Mouse (Mus musculus) lung, postnatal 0 days (tissue): ENCODE measurements around the gene Cbr1. TPM values are rescaled to one million over a fixed set of nuclear protein-coding genes. Genes with fewer than 3 reads are reported as not detected.

Experiments used
- ATAC-seq: fragments of 200-750 bp; cut with Nextera tagmentation; 2 replicates; pipeline ENCODE4 v1.8.0; 2017; ENCODE audit warnings: moderate library complexity
- DNase-seq: peaks from one replicate; pipeline ENCODE4 v3.0.0-alpha.2; 2016; ENCODE audit warnings: low spot score
- H3K27ac ChIP-seq: fragments of 300-500 bp; sonication (generic); 2 replicates; pipeline ENCODE4 v1.5.1; 2014; ENCODE audit warnings: antibody characterized with exemption, mild to moderate bottlenecking, low read length, mixed read lengths
- H3K27me3 ChIP-seq: fragments of 300-500 bp; sonication (generic); replicated peaks from 2 replicates; pipeline ENCODE4 v1.6.1; 2014; ENCODE audit warnings: low read length, mixed read lengths; ENCODE audit not compliant: insufficient read depth
- H3K36me3 ChIP-seq: fragments of 300-500 bp; sonication (generic); 2 replicates; pipeline ENCODE4 v1.6.1; 2014; ENCODE audit warnings: low read length, mixed read lengths; ENCODE audit not compliant: insufficient read depth
- H3K4me1 ChIP-seq: fragments of 300-500 bp; sonication (generic); 2 replicates; pipeline ENCODE4 v1.6.1; 2014; ENCODE audit warnings: antibody characterized with exemption, low read depth, low read length, mixed read lengths; ENCODE audit not compliant: insufficient read depth
- H3K4me2 ChIP-seq: fragments of 300-500 bp; sonication (generic); replicated peaks from 2 replicates; pipeline ENCODE4 v1.6.1; 2014; ENCODE audit warnings: low read depth, mild to moderate bottlenecking, low read length, moderate library complexity, mixed read lengths
- H3K4me3 ChIP-seq: fragments of 300-500 bp; sonication (generic); 2 replicates; pipeline ENCODE4 v1.5.1; 2014; ENCODE audit warnings: low read depth, low read length
- H3K9ac ChIP-seq: fragments of 300-500 bp; sonication (generic); replicated peaks from 2 replicates; pipeline ENCODE4 v1.6.1; 2014; ENCODE audit warnings: low read depth, mild to moderate bottlenecking
- H3K9me3 ChIP-seq: fragments of 300-500 bp; sonication (generic); 2 replicates; pipeline ENCODE4 v1.6.1; 2016; ENCODE audit warnings: low read length, mixed read lengths
- CTCF ChIP-seq: IDR thresholded peaks from 2 replicates; pipeline ENCODE4 v1.5.1; 2016; ENCODE audit warnings: antibody characterized with exemption, mild to moderate bottlenecking
- EP300 ChIP-seq: IDR thresholded peaks from 2 replicates; pipeline ENCODE4 v1.6.1; 2016; ENCODE audit warnings: antibody characterized with exemption, mild to moderate bottlenecking, control low read depth
- WGBS: fragments of 180-500 bp; shearing (Covaris S2); extraction: QIAGEN DNeasy Blood & Tissue Kit; methylation state at CpG from one replicate; pipeline ENCODE4 v1.1.7; 2014; 5-methylcytosine and 5-hydroxymethylcytosine counted together
- polyA plus RNA-seq: library from polyadenylated mRNA; unstranded; fragments of >200 nt; fragmentation: Nextera tagmentation; extraction: Ambion mirVana; gene quantifications from 2 replicates; pipeline ENCODE4 v1.2.1, GENCODE M21; 2015

Gene Cbr1
- polyA plus RNA-seq, 1 experiment from 2014 or later = 74.0 TPM

DNA sequence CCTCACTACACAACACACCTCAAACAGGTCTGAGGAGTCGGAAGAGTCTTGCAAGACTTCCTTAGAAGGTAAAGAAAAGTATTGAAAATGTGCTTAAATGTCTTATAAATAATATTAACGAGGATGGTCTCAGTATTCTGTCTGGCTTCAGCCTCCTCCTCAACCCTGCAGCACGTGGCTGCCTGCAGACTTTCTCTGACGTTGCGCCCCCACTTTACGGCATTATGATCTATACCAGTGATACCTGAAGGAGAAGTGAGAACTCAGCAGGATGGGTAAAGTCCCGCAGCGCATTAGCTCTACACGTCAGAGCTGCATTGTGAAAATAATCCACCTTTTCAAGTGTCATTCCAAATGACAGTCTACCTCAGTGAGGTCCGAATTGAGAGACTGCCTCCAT lies 11.2 kb upstream of the Cbr1 start:
- Histone ChIP-seq H3K4me1 (no peaks in the 10 kb centered on the region), H3K4me3 (no peak overlapping the region), H3K9ac (no peak overlapping the region), H3K4me2 (no peak overlapping the region), H3K27me3 (no peaks in the 10 kb centered on the region), H3K36me3 (no peaks in the 10 kb centered on the region), H3K27ac (no peak overlapping the region), H3K9me3 (no peaks in the 10 kb centered on the region)
- 93% methylated on average over 10 of the region's 10 CpGs for WGBS
- ATAC-seq (no peak), DNase-seq (no peak)
- TF ChIP-seq CTCF = no peak
- TF ChIP-seq EP300 = no peak

DNA sequence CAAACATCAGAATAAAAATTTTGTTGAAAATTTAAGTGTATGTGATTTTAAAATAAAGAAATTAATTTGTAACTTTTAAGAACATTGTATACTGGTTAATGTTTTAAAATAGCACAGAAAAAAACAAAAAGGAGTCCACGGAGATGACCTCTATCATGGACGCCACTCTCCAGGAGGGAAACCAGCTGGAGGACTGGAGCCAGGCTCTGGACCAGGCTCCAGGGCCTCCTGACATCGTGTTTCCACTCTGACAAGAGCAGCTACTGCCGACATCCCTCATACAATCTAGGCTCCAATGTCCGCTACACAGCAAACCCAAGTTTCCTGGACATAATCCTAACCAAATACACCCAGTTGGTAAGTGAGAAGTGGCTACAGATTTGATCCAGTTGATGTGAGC lies 9.9 kb upstream of the Cbr1 start:
- H3K9ac ChIP-seq = no peak overlapping the region
- no peaks in the 10 kb centered on the region for H3K9me3 ChIP-seq
- 72% methylated on average over 5 of the region's 5 CpGs for WGBS
- H3K4me1 ChIP-seq = no peaks in the 10 kb centered on the region
- no peak for TF ChIP-seq CTCF
- TF ChIP-seq EP300 = no peak
- ATAC-seq = no peak
- no peak overlapping the region for H3K27ac ChIP-seq
- no peak overlapping the region for H3K4me2 ChIP-seq
- H3K27me3 ChIP-seq = no peaks in the 10 kb centered on the region
- DNase-seq = no peak
- no peaks in the 10 kb centered on the region; the same call in 1 of the 2 replicates for H3K36me3 ChIP-seq
- no peak overlapping the region for H3K4me3 ChIP-seq

DNA sequence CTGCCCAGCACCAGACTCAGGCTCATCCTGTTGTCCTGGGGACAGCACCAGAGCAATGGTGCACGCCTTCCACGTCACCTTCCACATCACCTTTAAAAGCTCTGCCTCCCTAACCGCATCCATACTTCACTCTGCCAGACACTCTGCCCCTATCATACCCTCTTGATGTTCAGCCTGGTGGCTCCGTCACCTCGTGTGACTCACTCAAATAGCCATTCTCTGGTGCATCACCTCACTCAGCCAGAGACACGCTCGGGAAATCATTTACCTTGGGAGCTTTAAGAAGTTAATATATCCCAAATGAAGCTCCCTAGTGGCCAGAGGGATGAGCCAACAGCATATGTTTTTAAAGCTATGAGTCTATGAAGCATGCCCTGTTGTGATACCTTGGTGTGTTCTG lies 8.8 kb upstream of the Cbr1 start:
- Histone ChIP-seq H3K27me3 (no peaks in the 10 kb centered on the region), H3K27ac (no peak overlapping the region), H3K9me3 (no peaks in the 10 kb centered on the region), H3K9ac (no peak overlapping the region), H3K4me3 (no peak overlapping the region), H3K4me1 (no peaks in the 10 kb centered on the region), H3K36me3 (no peaks in the 10 kb centered on the region; the same call in 1 of the 2 replicates), H3K4me2 (no peak overlapping the region)
- 94% methylated on average over 7 of the region's 7 CpGs for WGBS
- ATAC-seq (no peak), DNase-seq (no peak)
- no peak for TF ChIP-seq EP300

GRCm38 (mm10) chr16:93597551-93597950 lies 8.1 kb upstream of the Cbr1 start:
- no peak overlapping the region for H3K27ac ChIP-seq
- H3K36me3 ChIP-seq = no peaks in the 10 kb centered on the region; the same call in 1 of the 2 replicates
- no peak overlapping the region for H3K4me2 ChIP-seq
- ATAC-seq (no peak), DNase-seq (no peak)
- TF ChIP-seq CTCF = no peak
- no peak for TF ChIP-seq EP300
- no peak overlapping the region for H3K9ac ChIP-seq
- H3K4me3 ChIP-seq = no peak overlapping the region
- H3K27me3 ChIP-seq = no peaks in the 10 kb centered on the region
- no peaks in the 10 kb centered on the region for H3K4me1 ChIP-seq
- WGBS = 90% methylated on average over 9 of the region's 9 CpGs
- no peaks in the 10 kb centered on the region for H3K9me3 ChIP-seq

DNA sequence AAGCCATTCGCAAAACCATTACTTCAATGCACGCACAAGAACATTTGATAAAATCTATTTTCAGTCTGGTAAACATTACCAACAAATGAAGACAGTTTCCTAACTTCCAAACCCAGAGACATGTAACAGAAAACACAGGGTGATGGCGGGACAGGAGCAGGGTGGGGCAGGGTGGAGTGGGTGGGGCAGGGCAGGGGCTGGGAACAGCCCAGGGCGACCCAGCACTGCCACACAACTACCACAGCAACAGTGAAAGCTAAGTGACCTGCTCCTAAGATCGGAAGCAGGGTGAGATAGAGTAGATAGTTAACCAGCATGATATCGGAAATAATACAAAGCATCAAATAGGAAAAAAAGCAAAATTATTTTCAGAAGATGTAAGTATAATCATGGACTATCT lies 6.2 kb upstream of the Cbr1 start:
- Histone ChIP-seq H3K4me1 (0 out of 2 replicates have a peak, but pooled peaks cover 3% of the 10 kb centered on the region), H3K4me3 (no peak overlapping the region), H3K27me3 (no peaks in the 10 kb centered on the region), H3K9me3 (no peaks in the 10 kb centered on the region), H3K36me3 (no peaks in the 10 kb centered on the region; the same call in 1 of the 2 replicates), H3K27ac (no peak overlapping the region), H3K4me2 (no peak overlapping the region), H3K9ac (no peak overlapping the region)
- ATAC-seq (no peak), DNase-seq (no peak)
- 92% methylated on average over 6 of the region's 6 CpGs for WGBS
- TF ChIP-seq EP300 = no peak
- no peak for TF ChIP-seq CTCF

DNA sequence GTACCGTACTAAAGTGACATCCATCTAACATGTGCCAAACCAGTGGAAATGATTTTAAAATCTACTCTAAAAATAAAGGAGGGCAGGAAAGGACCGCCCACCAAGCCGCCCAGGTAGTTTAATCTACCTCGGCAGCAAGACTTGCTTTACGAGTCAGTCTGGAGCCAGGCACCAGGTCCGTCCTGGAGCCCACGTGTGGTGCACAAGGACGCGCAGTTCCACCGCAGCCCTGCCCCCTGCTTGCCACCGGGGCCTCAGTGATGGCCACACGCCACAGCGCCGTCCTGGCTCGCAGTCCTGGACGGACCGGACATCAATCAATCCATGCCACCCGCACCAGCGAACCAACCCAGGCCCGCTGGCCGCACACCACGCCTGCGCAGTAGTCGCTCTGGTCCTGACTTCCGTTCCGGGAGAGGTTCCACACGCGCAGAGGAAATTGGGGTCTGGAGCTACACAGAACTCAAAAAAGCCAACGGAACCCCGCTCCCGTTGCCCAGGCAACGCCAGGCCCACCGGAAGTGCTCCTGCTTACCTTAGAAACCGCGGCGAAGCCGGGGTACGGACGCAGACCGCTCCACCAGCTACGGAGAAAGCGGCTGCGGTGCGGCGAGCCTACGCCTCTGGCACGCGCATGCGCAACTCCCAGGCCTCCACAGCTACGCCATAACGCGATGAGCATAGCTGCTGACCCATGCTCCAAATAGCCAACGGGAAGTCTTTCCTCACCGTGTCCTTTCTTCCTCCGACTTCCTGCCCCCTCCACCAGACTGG lies 2.0 kb upstream of the Cbr1 start, which contains the start of gene Setd4:
Gene Setd4, minus strand, starts transcription at position 625 of the 774 bp plus-strand sequence.
- ATAC-seq = peak; percentile 93
- WGBS = under 1% methylated on average over 48 of the region's 55 CpGs

More for the DNA sequence above, 2.0 kb upstream of the Cbr1 start, which contains the start of gene Setd4:
- Histone ChIP-seq H3K9me3 (no peaks in the 10 kb centered on the region), H3K27me3 (no peaks in the 10 kb centered on the region), H3K9ac (peak within 1 kb of the TSS; percentile 57), H3K27ac (peak within 1 kb of the TSS; percentile 95), H3K4me1 (peaks cover 12% of the 10 kb centered on the region; the same call in 1 of the 2 replicates), H3K4me3 (peak within 1 kb of the TSS; percentile 60), H3K36me3 (no peaks in the 10 kb centered on the region; the same call in 1 of the 2 replicates), H3K4me2 (peak within 1 kb of the TSS; percentile 72)
- DNase-seq = peak; percentile 97
- no peak; the same call in 1 of the 2 replicates for TF ChIP-seq EP300
- TF ChIP-seq CTCF = peak; percentile 30
